Mouse (Mus musculus) cerebellum, postnatal 10 days (tissue): Measurements from ENCODE around the gene Ttbk1.

Experiments used
- DNase-seq, 2 experiments: peaks; one replicate each; pipeline ENCODE4 v3.0.0; 2021; ENCODE audit warnings: mixed read lengths in 2 of 2

The Ttbk1 gene

DNA sequence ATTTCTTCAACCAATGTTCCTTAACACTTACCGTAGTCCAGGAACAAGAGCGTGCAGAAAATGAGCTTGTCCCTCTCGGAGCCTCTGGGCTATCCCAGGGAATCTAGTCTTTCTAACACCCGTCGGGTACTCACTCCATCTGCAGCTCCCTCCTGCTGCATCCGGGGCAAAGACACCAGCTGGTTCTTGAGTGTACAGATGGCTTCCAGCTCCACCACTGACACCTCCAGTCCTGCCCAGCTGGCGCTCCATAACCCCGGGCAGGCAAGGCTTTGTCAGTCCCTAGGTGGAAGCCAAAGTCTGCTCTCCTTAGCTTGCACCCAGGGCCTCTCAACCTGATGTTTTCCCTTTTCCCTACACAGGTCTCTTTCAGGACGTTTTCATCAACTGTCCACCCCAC, 19.6 kb downstream of the Ttbk1 start:
- peak in 1 of 2 experiments; percentile 64 for DNase-seq

DNA sequence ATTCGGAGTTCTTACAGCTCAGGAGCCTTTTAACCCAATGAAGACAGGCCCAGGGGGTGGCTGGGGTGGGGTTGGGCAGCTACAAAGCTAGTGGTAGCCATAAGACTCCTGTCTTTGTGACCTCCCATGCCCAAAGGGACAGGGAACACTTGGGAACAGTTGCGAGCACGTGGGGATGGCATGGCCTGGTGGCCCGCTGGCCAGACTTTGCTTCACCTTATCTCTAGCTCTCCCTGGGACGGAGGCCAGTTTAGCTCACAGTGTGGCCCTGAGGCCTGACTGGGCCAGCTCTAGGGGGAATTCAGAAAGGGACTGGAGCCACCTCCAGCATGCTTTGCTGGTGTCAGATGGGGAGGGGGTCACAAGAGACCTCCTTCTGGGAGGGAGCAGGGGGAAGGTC, 25.2 kb downstream of the Ttbk1 start:
- DNase-seq: no peak

DNA sequence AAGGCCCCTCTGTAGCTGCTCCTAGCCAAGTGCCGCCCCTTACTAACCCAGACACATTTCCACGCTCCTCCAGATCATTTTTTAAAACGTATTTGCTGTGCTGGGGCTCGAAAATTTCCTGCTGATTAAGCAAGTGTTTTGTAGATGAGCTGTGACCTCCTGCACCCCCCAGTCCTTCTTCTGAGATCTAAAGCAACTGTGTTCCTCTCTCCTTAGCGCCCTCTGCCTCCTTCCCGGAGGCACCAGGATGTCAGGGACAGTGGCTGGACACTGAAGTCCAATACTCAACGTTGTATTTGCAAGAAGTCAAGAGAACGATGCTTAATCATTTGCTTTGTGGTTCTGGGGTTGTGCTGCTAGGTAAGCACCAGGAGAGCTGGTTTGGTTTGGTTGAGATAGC, 26.1 kb downstream of the Ttbk1 start:
- DNase-seq: no peak

DNA sequence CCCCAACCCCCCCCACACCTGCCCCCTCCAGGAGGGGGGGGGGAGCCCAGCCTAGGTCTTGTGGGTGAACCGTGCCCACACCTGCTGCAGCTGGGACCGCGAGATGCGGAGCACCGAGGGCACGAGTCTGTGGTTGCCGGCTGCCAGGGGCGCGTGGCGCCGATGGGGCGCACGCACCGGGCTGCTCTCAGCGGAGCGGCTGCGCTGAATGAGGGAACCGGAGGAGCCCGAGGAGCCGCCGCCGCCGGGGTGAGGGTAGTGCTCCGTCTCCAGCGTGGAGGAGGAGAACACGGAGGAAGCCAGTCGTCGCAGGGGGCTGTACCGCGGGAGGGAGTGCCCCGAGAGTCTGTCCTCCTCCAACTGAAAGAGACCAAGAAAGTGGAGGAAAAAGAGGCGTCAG, 26.8 kb downstream of the Ttbk1 start:
- DNase-seq: no peak

DNA sequence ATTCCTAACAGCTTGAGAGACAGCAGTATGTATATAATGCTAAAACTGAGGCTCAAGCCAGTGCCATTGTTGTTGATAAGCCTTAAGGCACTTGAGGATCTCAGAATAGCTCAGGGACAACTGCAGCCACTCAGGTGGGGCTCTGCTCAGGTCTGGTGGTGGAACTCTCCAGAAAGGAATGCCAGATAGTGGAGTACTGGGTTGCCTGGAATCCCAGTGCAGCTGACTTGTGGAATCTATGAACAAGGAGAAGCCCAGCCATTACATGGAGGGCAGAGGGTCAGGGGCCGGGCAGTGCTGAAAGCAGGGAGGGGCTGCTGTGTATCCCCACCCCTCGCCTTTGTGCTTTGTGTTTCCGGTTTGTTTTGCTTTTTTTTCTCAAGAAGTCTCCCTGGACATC, 29.0 kb downstream of the Ttbk1 start:
- DNase-seq: no peak

DNA sequence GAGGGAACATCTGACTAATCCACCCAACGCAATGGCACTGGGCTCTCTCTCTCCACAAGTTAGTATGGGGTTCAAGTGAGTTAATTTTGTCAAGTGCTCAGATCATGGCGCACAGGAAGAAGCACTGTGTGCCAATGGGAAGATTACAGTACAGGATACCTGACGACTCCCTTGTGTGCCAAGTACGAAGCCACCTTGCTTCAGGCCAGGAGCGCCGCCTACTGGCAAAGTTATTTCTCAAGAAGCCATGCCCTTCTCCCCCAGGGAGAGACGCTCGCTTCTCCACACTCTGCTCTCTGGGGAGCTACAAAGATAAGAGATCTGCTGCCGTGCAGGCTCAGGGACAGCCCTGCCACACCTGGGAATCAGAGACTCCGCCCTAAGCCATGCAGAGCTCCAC, 29.7 kb downstream of the Ttbk1 start:
- peak; percentile 63 to 71 for DNase-seq

DNA sequence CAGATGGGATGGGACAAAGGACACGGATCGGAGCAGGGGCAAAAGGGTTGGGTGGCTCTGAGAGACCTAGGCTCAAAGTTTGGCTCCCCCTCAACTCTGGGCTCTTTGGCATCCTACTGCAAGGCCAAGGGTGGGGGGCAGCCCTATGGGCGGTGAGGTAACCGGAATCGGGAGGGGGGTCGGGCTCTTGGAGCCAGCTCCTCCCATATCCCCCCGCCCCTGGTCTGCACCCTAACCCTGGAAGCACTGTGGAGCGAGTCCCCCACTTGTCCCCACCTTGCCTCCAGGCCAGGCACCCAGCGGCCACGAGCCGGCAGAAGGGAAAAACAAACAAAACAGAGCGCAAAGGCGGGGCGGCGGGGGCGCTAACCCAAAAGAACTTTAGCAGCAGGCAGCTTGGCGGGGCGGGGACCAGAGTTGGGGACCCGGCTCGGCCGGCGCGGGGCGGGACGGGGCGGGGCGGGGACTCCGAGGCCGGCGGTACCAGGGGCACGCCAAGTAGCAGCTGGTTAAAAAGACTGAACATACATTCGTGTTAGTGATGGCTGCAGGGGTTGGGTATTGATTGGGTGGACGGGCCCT, 32.3 kb downstream of the Ttbk1 start:
- peak; percentile 66 to 67 for DNase-seq

GRCm38 (mm10) chr17:46454539-46454938, 32.9 kb downstream of the Ttbk1 start:
- peak in 1 of 2 experiments; percentile 53 for DNase-seq

- DNase-seq: peak in 1 of 2 experiments; percentile 51
Observed at GRCm38 (mm10) chr17:46453970-46454411, 33.5 kb downstream of the Ttbk1 start.

DNA sequence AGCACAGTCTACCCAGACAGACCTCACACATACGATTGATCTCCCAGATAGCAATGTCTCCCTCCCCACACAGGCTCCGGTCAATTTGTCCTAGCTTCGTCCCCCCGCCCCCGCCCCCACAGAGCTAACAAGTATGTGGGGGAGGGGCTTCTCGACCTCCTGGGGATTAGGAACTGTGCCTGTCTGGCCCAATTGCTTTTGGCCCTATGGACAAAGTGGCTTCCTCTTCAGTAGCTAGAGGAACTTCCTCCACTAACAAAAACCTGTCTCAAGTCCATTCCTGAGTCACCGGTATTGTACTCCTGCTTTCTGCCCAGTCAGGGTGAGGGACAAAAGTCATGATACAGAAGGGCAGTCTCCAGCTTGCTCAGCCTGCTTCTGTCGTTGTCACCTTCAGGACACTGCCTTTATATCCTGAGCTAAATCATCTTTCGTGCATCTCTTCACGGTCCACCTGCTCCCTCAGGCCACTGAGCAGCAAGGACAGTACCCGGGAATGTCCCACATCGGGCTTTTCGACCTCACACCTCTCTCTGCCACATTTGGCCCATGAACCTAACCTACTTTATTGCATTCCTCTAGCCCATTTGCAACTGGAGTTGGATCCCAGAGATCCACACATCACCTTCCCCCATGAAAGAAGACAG, 34.0 kb downstream of the Ttbk1 start:
- DNase-seq: no peak

GRCm38 (mm10) chr17:46452683-46453082, 34.8 kb downstream of the Ttbk1 start:
- no peak for DNase-seq

DNA sequence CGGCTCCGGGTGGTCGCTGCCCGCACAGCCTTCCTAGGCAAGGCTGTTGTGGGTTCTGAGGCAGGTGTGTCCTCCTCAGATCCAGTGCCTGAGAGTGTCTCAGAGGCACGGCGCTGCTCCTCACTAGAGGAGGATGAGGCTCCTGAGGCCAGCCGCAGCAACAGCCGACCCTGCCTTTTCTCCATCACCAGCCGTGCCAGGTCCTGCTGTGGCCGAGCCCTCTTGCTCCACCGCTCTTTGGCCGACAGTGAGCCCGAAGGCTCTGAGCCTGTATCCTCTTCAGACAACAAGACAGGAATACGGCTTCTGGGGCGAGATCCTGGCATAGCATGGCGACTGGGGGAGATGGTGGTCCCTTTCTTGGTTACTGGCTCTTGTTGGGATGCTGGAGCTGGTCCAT, 41.2 kb downstream of the Ttbk1 start:
- DNase-seq: peak; percentile 57 to 61

DNA sequence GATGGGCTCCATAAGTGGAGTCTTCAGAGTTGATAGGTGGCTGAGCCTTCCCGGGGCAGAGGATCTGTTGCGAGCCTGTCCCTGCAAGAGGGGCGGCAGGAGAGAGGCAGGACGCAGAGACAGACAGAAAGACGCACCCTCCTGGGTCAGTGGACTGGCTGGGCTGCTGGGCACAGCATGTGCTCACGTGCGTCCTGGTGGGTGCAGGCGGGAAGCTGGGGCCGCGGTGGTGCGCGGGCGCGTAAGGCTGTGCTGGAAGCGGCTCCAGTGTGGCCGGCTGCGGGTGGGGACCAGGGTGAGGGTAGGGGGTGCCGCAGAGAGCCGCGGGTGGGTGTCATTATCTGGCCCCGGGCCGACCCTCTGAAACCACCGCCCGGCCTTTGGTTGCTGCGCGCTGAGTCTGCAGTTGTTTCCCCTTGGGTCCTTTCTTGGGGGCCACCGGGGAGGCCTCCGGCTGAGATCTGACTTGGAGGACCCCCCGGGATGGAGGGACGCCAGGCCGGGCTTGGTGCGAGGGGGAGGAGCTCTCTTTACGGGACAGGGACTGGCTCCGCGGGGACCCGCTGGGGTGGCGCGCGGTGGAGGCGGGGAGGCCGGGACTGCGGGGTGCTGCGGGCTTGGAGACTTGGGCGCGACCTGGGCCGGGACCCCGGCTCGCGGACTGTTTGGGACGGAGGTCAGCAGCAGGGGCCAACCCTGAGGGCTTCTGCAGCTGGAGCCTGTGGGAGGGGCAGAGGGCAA, 42.5 kb downstream of the Ttbk1 start:
- DNase-seq: no peak

DNA sequence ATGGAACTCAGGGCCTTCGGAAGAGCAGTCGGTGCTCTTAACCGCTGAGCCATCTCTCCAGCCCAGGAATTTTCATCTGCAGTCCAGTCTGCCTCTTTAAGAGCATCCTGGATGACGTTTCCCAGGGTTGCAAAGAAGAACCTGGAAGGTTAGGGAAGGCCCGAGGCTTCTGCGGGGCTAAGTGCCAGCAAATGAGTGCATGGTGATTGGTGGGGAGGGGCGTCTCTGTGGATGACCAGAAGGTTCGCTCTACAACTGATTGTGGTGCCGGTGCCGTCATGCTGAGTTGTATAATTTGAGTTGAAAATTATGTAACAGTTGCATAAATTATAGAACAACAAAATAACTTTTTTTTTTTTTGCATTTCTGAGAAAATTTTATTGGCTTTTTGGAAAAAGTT, 48.3 kb downstream of the Ttbk1 start:
- DNase-seq: no peak

- peak in 1 of 2 experiments; percentile 3 for DNase-seq
Observed at GRCm38 (mm10) chr17:46438298-46438873, 49.1 kb downstream of the Ttbk1 start, which contains the start of gene Slc22a7. TSS of gene Slc22a7 (minus strand) at chr17:46438457.

DNA sequence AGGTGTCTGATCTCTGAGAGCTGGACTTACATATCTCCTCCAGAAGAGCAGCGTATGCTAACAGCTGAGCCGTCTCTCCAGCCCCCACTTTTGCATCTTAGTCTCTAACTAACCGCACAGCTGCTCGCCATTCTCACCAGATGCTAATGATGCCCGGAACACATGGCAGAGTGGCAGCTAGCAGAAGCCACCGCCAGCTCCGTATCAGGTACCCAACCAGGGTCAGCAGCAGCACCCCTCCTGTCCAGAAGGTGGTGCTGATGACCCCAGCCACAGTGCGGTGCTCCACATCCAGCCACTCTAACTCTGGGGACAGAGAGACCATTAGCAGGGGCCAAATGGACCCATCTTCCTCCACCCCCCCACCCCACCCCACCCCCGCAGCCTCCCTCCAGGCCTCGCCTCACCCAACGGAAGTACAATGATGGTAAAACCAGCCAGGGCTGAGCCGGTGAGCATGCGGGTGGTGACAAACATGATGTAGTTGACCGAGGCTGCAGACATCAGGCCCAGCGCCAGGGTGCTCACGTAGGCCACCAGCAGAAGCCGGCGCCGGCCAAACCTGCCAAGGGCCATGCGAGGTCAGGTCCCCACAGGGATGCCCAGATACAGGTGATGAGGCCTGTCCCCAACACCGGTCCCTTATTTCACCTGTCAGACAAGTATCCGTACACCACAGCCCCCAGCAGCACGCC, 50.7 kb downstream of the Ttbk1 start:
- peak; percentile 75 to 77 for DNase-seq

GRCm38 (mm10) chr17:46433627-46434026, 53.8 kb downstream of the Ttbk1 start:
- DNase-seq: peak in 1 of 2 experiments; percentile 56

DNA sequence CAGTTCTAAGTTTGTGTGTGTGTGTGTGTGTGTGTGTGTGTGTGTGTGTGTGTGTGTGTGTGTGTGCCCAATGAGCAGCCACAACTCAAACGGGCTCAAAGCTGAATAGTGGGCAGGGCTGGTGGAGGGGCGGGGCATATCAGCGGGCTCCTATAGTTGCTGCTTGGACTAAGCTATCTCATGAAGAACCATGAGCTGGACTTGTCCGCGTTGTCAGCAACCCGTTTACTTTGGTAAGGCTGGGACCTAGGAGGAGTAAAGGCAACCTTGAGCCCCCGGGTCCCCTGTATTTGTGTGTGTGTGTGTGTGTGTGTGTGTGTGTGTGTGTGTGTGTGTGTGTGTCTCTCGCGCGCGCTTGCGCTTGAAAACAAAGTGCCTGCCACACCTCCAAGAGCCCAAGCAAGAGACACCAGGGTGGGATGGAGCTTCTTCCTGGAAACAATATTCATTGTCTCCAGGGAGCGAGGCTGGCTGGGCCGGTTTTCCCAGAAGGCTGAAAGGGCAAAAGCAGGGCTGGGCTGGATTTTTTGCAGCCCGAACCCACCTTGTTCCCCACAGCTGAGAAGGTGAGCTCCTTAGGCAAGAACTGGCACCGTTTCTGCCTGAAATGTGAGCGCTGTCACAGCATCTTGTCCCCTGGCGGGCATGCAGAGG, 58.6 kb downstream of the Ttbk1 start, which contains the start of gene Crip3:
Gene Crip3, plus strand, starts transcription at position 166 of the 654 bp plus-strand sequence.
- DNase-seq: no peak

DNA sequence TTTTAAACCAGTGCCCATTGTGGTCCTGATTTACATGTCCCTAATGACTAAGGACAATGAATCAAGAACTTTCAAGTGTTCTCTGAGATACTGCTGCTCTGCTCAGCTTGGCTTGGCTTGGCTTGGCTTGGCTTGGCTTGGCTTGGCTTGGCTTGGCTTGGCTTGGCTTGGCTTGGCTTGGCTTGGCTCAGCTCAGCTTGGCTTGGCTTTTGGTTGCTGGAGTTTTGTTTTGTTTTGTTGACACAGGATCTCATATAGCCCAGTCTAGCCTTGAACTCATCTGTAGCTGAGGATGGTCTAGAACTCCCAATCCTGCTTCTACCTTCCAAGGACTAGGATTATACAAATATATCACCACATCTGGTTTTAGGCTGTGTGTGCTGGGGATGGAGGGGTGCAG, 61.0 kb downstream of the Ttbk1 start:
- DNase-seq: peak; percentile 69 to 70

DNA sequence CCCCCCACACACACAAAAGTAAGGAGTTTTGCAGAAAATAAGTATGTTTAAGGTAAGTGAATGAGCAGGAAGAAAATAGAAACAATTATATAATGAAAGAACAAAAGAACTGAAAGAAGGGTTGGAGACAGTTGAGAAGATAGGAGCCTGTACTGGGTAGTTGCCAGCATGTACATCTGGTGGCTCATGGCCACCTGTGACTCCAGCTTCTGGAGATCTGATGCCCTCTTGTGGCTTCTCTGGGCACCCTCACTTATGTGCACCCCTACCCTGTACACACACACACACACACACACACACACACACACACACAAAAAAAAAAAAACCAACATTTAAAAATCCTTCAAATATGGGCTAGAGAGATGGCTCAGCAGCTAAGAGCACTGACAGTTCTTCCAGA, 67.8 kb downstream of the Ttbk1 start:
- DNase-seq: no peak

- peak; percentile 52 to 58 for DNase-seq
Observed at GRCm38 (mm10) chr17:46418628-46419027, 68.8 kb downstream of the Ttbk1 start.

DNA sequence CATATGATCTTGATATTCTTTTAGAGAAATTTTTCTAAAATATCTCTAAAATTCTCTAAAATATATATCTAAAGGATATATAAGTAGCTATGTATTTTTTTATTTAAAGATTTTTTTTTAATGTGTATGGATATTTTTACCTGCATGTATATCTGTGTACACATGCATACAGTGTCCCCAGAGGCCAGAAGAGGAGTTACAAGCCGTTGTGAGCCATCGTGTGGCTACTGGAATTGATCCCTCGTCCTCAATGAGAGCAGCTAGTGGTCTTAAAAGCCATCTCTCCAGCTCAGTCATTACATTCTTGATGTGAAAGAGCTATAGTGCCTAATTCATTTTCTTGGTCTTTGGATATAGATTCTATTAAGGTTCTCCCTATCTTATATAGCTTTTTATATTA, 79.0 kb downstream of the Ttbk1 start:
- DNase-seq: peak in 1 of 2 experiments; percentile 35
